Mouse (Mus musculus) ES-E14 (cell line): ENCODE measurements around the gene Rin2.

Experiments used
- HCFC1 ChIP-seq: IDR thresholded peaks from 2 replicates; pipeline ENCODE4 v1.6.1; 2012; ENCODE audit warnings: low read length, inconsistent platforms, borderline replicate concordance; ENCODE audit not compliant: insufficient read depth
- MAFK ChIP-seq: IDR thresholded peaks from 2 replicates; pipeline ENCODE4 v1.6.1; 2014; ENCODE audit warnings: mild to moderate bottlenecking, low read depth, low read length, inconsistent platforms; ENCODE audit not compliant: insufficient read depth
- ZNF384 ChIP-seq: IDR thresholded peaks from 2 replicates; pipeline ENCODE4 v1.6.1; 2012; ENCODE audit warnings: low read depth, low read length, inconsistent platforms

DNA sequence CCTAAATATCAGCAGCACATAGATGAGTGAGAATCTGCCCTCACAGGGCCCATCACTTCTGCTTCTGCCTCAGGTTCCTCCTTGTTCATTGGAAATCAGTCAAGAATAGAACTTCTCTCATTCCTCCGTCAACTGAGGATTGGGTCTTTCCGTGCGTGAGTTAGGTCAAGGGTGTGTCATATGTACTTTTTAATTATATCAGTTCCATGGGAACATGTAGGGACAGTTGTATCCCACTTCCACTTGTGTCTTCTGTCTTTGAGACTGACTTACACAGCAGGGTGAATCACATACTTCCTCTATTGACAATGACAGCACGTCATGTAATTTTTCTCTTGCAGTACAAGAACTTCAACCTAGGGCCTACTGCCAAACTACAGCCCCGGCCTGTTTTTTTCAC, 65.7 kb downstream of the Rin2 start:
- TF ChIP-seq ZNF384 (no peak), HCFC1 (no peak), MAFK (no peak)
